Mouse (Mus musculus) heart, postnatal 25 days (tissue): ENCODE results near the gene Usp32. TPM values are rescaled to one million over a fixed set of nuclear protein-coding genes. Genes with fewer than 3 reads are reported as not detected.
A peak's percentile ranks its signal among the peaks of the same experiment; 100 is the strongest.
"Not testable (repeated sequence)": the region's sequence is repeated elsewhere in the genome, so short reads cannot be mapped to it uniquely, and the experiment has no call there.

Experiments
- DNase-seq: peaks from one replicate; pipeline ENCODE4 v3.0.0; 2022; ENCODE audit warnings: low spot score
- intact Hi-C: fragments of 180-260 bp; cut with DNase I; formaldehyde crosslinking; loops from one replicate; pipeline ENCODE4 v1.15.1; 2025
- total RNA-seq, 2 experiments: library from RNA; stranded (reverse); gene quantifications; 2 replicates each; pipeline ENCODE4 v1.2.3; 2021

Gene Usp32
- total RNA-seq: 10 to 100 TPM; 21.0 to 22.8 TPM

DNA sequence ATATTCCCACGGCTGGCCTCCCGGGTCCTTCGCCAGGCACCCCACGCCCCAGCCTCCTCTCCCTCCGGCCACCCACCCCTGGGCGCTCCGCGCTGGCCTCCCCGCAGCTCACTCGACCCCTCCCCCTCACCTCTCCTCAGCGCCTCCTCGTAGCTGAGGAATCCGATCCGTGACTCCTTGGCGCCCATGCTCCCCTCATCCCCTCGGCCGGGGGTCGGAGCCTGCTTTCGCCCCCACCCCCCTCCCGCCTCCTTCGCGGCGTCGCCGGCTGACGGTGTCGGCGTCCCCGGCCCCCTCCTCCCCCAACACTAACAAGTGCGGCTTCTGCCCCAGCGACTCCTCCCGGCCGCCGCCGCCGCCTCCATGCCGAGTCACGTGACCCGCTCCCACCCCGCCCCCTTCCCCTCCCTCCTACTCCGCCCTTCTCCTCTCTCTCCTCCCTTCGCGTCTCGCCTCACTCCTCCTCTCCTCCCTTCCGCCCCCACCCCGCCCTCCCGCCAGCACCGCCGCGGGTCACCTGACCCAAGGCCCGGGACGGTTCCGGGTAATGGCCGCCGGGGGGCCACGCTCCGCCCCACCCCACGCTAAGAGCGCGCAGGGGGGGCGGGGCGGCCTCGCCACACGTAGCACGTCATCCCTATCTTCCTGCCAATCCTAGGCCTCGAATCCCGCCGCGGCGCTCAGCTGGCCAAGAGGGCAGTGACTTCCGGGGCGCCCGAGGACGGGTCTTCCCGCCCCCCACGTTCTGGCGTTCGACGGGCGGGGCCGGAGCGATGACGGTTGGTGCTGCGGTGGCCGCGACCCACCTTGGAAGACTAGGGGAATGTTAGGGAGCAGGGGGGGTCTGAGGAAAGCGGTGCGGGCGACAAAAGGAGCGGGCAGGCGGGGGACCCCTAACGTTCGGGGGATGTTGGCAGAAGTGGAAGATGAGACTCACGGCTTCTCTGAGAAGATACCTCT is at the start of gene Usp32:
Usp32 (minus strand) TSS at position 581 of the 960 bp plus-strand sequence.
- DNase-seq: peak; percentile 93
- intact Hi-C loops: loop anchor here (5.0 kb wide), 1 partner anchor 268 kb away; the partner anchor contains the start of gene Ggnbp2

DNA sequence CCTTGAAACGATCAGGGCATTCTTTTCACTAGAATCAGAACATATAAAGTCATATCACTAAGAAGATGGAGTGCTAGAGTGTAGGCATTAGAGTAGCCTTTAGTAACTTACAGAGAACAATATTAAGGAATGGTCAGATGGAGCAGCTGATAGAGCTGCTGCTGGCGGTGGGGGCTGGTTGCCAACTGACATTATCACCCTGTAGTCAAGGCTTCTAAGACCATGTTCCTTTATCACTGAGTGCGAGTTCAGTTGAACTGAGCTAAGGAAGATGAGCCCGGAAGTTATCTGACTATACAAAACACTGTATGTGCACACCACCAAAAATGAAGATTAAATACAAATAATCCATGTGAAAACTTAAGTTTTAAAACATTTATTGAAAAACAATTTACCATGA is 49.1 kb upstream of the Usp32 start:
- DNase-seq: no peak
- intact Hi-C loops: loop anchor here (10.0 kb wide), 1 partner anchor 146 kb away; no protein-coding TSS in a partner anchor

DNA sequence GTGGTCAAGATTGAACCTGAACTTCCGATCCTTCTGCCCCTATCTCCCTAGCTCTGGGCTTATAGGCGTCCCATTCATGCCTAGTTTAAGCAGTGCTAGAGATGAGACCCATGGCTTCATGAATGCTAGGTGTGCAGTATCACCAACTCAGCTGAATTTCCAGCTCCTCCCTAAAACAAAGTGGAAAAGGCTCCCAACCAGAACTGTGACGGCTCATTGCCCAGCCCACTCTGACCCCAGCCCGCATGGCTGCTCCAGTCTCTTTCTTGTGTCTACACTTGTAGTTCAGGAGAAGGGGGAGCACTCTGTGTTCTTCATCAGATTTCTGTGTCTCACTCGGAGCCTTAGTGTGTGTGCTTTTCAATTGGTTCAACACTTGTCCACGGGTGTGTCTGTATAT is 44.9 kb upstream of the Usp32 start:
- intact Hi-C loops: loop anchor here (10.0 kb wide), 1 partner anchor 150 kb away; no protein-coding TSS in a partner anchor
- DNase-seq: no peak

GRCm38 (mm10) chr11:85184082-85184481 is 44.1 kb upstream of the Usp32 start:
- intact Hi-C loops: loop anchor here (10.0 kb wide), 1 partner anchor 151 kb away; no protein-coding TSS in a partner anchor
- DNase-seq: no peak

- no peak for DNase-seq
- intact Hi-C loops: loop anchor here (2.0 to 10.0 kb wide), 2 partner anchors 151 to 265 kb away; no protein-coding TSS in a partner anchor
These were observed 43.4 kb upstream of the Usp32 start for GRCm38 (mm10) chr11:85183284-85183779.

- intact Hi-C loops: loop anchor here (2.0 to 10.0 kb wide), 2 partner anchors 152 to 264 kb away; no protein-coding TSS in a partner anchor
- DNase-seq: peak; percentile 17
These were observed 42.8 kb upstream of the Usp32 start for GRCm38 (mm10) chr11:85182617-85183283.

- DNase-seq: no peak
- intact Hi-C loops: no loop called here
These were observed 38.5 kb upstream of the Usp32 start for GRCm38 (mm10) chr11:85178413-85178812.

- intact Hi-C loops: no loop called here
- no peak for DNase-seq
These were observed 37.8 kb upstream of the Usp32 start for GRCm38 (mm10) chr11:85177761-85178160.

- no peak for DNase-seq
- intact Hi-C loops: no loop called here
These were observed 36.0 kb upstream of the Usp32 start for GRCm38 (mm10) chr11:85175941-85176340.

DNA sequence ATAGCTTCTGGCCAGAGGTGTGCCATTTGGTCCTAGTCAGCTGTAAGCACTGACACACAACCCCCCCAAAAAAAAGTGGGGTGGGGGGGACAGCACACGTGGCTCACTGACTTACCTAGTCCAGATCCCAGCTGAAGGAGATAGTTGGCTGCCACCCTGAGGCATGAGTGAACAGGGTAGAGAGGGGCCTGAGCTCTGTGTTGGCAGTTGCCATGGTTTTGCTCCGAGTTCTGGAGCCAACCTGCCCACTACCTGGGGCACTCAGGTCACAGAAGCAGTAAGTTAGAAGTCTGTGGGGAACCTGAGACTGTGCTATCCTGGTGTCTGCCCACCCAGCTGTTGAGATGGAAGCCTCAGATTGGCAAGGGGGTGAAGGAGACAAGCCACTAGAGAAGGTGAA is 30.9 kb upstream of the Usp32 start:
- DNase-seq: no peak

GRCm38 (mm10) chr11:85170058-85170740 is 30.2 kb upstream of the Usp32 start, which contains the start of gene 1700125H20Rik:
1700125H20Rik (plus strand) TSS chr11:85170404.
- peak; percentile 59 for DNase-seq

More for the DNA sequence above, 30.9 kb upstream of the Usp32 start:
- intact Hi-C loops: loop anchor here (1.0 kb wide), 1 partner anchor 90 kb away; no protein-coding TSS in a partner anchor

GRCm38 (mm10) chr11:85167503-85167902 is 27.5 kb upstream of the Usp32 start:
- DNase-seq: no peak
- intact Hi-C loops: no loop called here

More at GRCm38 (mm10) chr11:85170058-85170740, 30.2 kb upstream of the Usp32 start, which contains the start of gene 1700125H20Rik:
- intact Hi-C loops: loop anchor here (1.0 kb wide), 1 partner anchor 91 kb away; no protein-coding TSS in a partner anchor

DNA sequence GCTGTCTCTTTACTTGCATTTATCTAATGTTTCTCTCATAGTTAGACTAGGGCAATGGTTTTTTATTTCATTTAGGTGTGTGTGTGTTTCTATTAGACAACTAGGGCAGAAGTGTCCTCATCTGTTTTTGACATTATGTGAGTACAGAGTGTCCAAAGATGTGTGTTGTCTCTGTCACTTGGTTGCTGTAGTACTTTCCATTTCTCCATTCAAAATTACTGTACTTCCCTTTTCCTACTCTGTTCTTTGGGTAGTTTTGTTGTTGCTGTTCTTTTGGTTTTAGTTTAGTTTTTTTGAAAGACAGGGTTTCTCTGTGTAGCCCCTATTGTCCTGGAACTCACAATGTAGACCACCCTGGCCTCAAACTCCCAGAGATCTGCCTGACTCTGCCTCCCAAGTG is 24.4 kb upstream of the Usp32 start:
- intact Hi-C loops: no loop called here
- no peak for DNase-seq

GRCm38 (mm10) chr11:85163014-85163413 is 23.1 kb upstream of the Usp32 start:
- DNase-seq, intact Hi-C loops: not testable (repeated sequence)

DNA sequence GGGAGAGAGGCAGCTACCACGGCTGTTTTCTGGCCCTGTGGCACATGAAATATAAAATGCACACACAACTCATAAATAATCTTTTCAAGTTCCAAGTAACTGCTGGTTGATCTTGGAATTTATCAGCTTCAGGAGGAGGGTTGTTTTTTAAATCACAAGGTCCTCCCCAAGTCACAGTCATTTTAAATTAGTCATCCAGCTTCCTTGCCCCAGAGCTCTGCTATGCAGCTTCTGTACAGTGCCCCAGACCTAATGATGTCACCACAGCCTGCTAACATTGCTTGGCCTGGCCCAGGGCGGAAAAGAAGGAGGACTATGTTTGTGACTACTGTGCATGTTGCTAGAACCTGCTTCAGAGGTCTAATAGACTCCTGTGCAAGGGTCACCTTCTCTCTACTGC is 17.3 kb upstream of the Usp32 start:
- intact Hi-C loops: no loop called here
- no peak for DNase-seq

GRCm38 (mm10) chr11:85152256-85152930 is 12.4 kb upstream of the Usp32 start:
- intact Hi-C loops: no loop called here

GRCm38 (mm10) chr11:85138776-85139474 is 1.0 kb downstream of the Usp32 start:
- no peak for DNase-seq

More at GRCm38 (mm10) chr11:85152256-85152930, 12.4 kb upstream of the Usp32 start:
- DNase-seq: no peak

DNA sequence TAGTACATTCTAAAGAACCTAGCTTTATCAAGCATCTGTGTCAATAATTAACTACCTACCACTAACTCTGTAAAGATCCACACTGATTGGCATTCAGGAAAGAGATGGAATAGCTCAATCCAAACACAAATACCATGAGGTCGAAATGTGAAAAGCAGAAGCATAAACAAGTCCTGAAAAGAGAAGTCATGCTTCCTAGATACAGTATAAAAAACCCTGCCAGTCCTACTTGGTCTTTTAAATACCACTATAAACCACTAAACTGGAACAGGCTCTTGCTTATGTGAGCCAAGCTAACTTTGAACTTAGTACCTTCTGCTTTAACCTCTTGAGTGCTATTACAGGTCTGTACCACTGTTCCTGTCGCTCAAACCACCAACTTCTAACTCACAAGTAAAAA is 8.4 kb downstream of the Usp32 start:
- DNase-seq: no peak
- intact Hi-C loops: no loop called here

More at GRCm38 (mm10) chr11:85138776-85139474, 1.0 kb downstream of the Usp32 start:
- intact Hi-C loops: no loop called here
